Mouse (Mus musculus) gastrocnemius, postnatal 25 days (tissue): ENCODE measurements around the gene Bag6. TPM values are rescaled to one million over a fixed set of nuclear protein-coding genes. Genes with fewer than 3 reads are reported as not detected.

Experiments used
- DNase-seq: peaks from one replicate; pipeline ENCODE4 v3.0.0; 2022
- microRNA-seq, 2 experiments: library from miRNA; unstranded; fragments of <30 nt; microRNA quantifications; one replicate each; pipeline ENCODE4 v1.2.0; 2021; ENCODE audit warnings: borderline replicate concordance in 2 of 2
- total RNA-seq, 2 experiments: library from RNA; stranded (reverse); gene quantifications; 1 replicate in 1 of 2; 2 replicates in 1 of 2; pipeline ENCODE4 v1.2.3; 2021

Gene Bag6
- total RNA-seq, 2 experiments from 2014 or later, result 180 to 197 TPM

- DNase-seq, result peak; percentile 73
These were observed 60.8 kb downstream of the Bag6 start for GRCm38 (mm10) chr17:35195631-35196320.

- DNase-seq, result no peak
These were observed 61.3 kb downstream of the Bag6 start for GRCm38 (mm10) chr17:35196321-35196641.

Small RNA genes within 50 kb of the gene (microRNA-seq; reads per million reads assigned to microRNA genes)
- 0 reads per million in 2 experiments for gene Mir6973a

Other genes starting within 250 kb of the Bag6 start
- gene C2, start 236.9 kb upstream of the Bag6 start, total RNA-seq, result 1 to 10 TPM; 2.6 to 2.9 TPM
- 10 to 100 TPM; 25.5 to 26.4 TPM for gene Ehmt2, start 236.7 kb upstream of the Bag6 start, total RNA-seq
- not detected for gene Slc44a4, start 220.7 kb upstream of the Bag6 start, total RNA-seq
- 1 to 10 TPM; 8.5 to 9.3 TPM for gene Neu1, start 203.9 kb upstream of the Bag6 start, total RNA-seq
- 1 to 10 TPM; 4.4 to 6.7 TPM for gene Hspa1b, start 175.9 kb upstream of the Bag6 start, total RNA-seq
- gene Gm20481, start 165.3 kb upstream of the Bag6 start, total RNA-seq, result not detected
- 1 to 10 TPM; 5.9 to 8.1 TPM for gene Hspa1a, start 163.0 kb upstream of the Bag6 start, total RNA-seq
- 10 to 100 TPM; 21.5 to 31.8 TPM for gene Hspa1l, start 162.5 kb upstream of the Bag6 start, total RNA-seq
- gene Lsm2, start 153.3 kb upstream of the Bag6 start, total RNA-seq, result 10 to 100 TPM; 15.0 to 15.4 TPM
- gene Vars, start 134.2 kb upstream of the Bag6 start, total RNA-seq, result 10 to 100 TPM; 29.4 to 31.2 TPM
- 1 to 10 TPM; 9.0 to 9.6 TPM for gene Vwa7, start 118.6 kb upstream of the Bag6 start, total RNA-seq
- gene Sapcd1, start 107.2 kb upstream of the Bag6 start, total RNA-seq, result under 1 TPM in 1 of 2 experiments, not detected in 1; 0.31 TPM
- gene Msh5, start 88.4 kb upstream of the Bag6 start, total RNA-seq, result under 1 TPM; 0.67 to 0.72 TPM
- gene Clic1, start 85.2 kb upstream of the Bag6 start, total RNA-seq, result 10 to 100 TPM; 12.4 to 18.6 TPM
- gene Ddah2, start 76.1 kb upstream of the Bag6 start, total RNA-seq, result 10 to 100 TPM; 11.1 to 13.3 TPM
- gene Ly6g6c, start 69.8 kb upstream of the Bag6 start, total RNA-seq, result not detected
- not detected for gene Mpig6b, start 69.0 kb upstream of the Bag6 start, total RNA-seq
- not detected for gene Ly6g6e, start 58.3 kb upstream of the Bag6 start, total RNA-seq
- gene Ly6g6d, start 57.1 kb upstream of the Bag6 start, total RNA-seq, result under 1 TPM; 0.51 to 0.72 TPM
- not detected for gene Ly6g6f, start 49.6 kb upstream of the Bag6 start, total RNA-seq
- gene Abhd16a, start 45.9 kb upstream of the Bag6 start, total RNA-seq, result 10 to 100 TPM; 61.9 to 62.4 TPM
- gene Ly6g5c, start 26.9 kb upstream of the Bag6 start, total RNA-seq, result not detected
- gene Ly6g5b, start 19.8 kb upstream of the Bag6 start, total RNA-seq, result not detected
- gene Gpank1, start 13.7 kb upstream of the Bag6 start, total RNA-seq, result 1 to 10 TPM; 7.1 to 8.4 TPM
- 100 to 1,000 TPM; 149 to 158 TPM for gene Csnk2b, start 13.1 kb upstream of the Bag6 start, total RNA-seq
- 10 to 100 TPM; 19.5 to 22.6 TPM for gene D17H6S53E, start 8.8 kb upstream of the Bag6 start, total RNA-seq
- not detected for gene Apom, start 3.1 kb upstream of the Bag6 start, total RNA-seq
- 100 to 1,000 TPM in 1 of 2 experiments, 10 to 100 TPM in 1; 93.3 to 102 TPM for gene Prrc2a, start 29.7 kb downstream of the Bag6 start, total RNA-seq
- gene Aif1, start 40.9 kb downstream of the Bag6 start, total RNA-seq, result 1 to 10 TPM in 1 of 2 experiments, under 1 TPM in 1; 0.97 to 1.4 TPM
- under 1 TPM in 1 of 2 experiments, not detected in 1; 0.78 TPM for gene Lst1, start 53.3 kb downstream of the Bag6 start, total RNA-seq
- gene Ltb, start 59.3 kb downstream of the Bag6 start, total RNA-seq, result not detected
- gene Tnf, start 66.8 kb downstream of the Bag6 start, total RNA-seq, result under 1 TPM in 1 of 2 experiments, not detected in 1; 0.18 TPM
- gene Lta, start 70.2 kb downstream of the Bag6 start, total RNA-seq, result under 1 TPM in 1 of 2 experiments, not detected in 1; 0.32 TPM
- gene Gm16181, start 85.7 kb downstream of the Bag6 start, total RNA-seq, result under 1 TPM in 1 of 2 experiments, not detected in 1; 0.70 TPM
- gene Atp6v1g2, start 98.5 kb downstream of the Bag6 start, total RNA-seq, result 1 to 10 TPM; 1.9 to 2.3 TPM
- 1 to 10 TPM; 5.6 to 6.8 TPM for gene Nfkbil1, start 100.6 kb downstream of the Bag6 start, total RNA-seq
- gene Ddx39b, start 106.6 kb downstream of the Bag6 start, total RNA-seq, result 10 to 100 TPM; 71.5 to 79.1 TPM
- 10 to 100 TPM; 30.2 to 57.3 TPM for gene H2-D1, start 127.6 kb downstream of the Bag6 start, total RNA-seq
- gene H2-Q1, start 185.2 kb downstream of the Bag6 start, total RNA-seq, result under 1 TPM; 0.20 to 0.86 TPM
- under 1 TPM; 0.36 to 0.78 TPM for gene H2-Q2, start 207.1 kb downstream of the Bag6 start, total RNA-seq
- gene H2-Q4, start 244.4 kb downstream of the Bag6 start, total RNA-seq, result 1 to 10 TPM; 2.2 to 3.9 TPM